Mouse (Mus musculus) cortical plate, adult 2 months (tissue): ENCODE measurements at regions not wholly inside any gene's neighbourhood (a gene's known extent, or its start where the extent isn't known, plus 50 kb on each side); places are given as distances from the start of the nearest gene placed in this dataset.

Experiments used
- CTCF ChIP-seq: fragments of 200-500 bp; IDR thresholded peaks from 2 replicates; pipeline ENCODE4 v1.5.1; 2011; ENCODE audit warnings: mild to moderate bottlenecking, control low read depth, low read length; ENCODE audit not compliant: insufficient read depth; ENCODE audit errors: extremely low read depth
- POLR2A ChIP-seq: fragments of 200-500 bp; IDR thresholded peaks from 2 replicates; pipeline ENCODE4 v1.6.1; 2011; ENCODE audit warnings: mild to moderate bottlenecking, low read length, control low read depth; ENCODE audit not compliant: insufficient read depth; ENCODE audit errors: extremely low read depth

DNA sequence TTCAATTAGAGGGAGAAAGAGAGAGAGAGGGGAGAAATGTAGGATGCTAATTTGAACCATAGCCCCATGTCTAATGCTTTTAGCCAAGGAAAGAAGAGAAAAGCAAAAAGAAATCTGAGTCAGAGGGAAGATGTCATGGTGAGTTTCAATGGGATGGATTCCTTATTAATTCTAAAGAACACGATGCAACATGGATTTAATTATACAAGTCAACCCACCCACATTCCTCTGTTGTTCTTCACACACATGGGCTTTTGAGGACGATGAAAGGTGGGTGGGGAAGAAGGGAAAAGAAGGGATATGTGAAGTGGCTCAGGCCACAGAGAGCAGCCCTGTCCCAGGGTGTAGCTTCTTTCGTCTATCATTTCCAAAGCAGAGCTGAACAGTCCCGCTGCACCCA, 378.9 kb downstream of the Osr1 start:
- TF ChIP-seq CTCF = no peak
- TF ChIP-seq POLR2A = no peak
